Mouse (Mus musculus) heart, embryonic 11.5 days (tissue): ENCODE data around the gene Yipf3. TPM values are rescaled to one million over a fixed set of nuclear protein-coding genes. Genes with fewer than 3 reads are reported as not detected.
A peak's percentile ranks its signal among the peaks of the same experiment; 100 is the strongest.

Experiments used
- ATAC-seq: fragments of 200-750 bp; cut with Nextera tagmentation; replicated peaks from 2 replicates; pipeline ENCODE4 v1.8.0; 2017; ENCODE audit warnings: moderate library complexity; ENCODE audit not compliant: insufficient number of reproducible peaks, low FRiP score, low TSS enrichment
- H3K27ac ChIP-seq: fragments of 300-500 bp; sonication (generic); 2 replicates; pipeline ENCODE4 v1.5.1; 2014; ENCODE audit warnings: mild to moderate bottlenecking, low read depth, low read length
- H3K27me3 ChIP-seq: fragments of 300-500 bp; sonication (generic); 2 replicates; pipeline ENCODE4 v1.6.1; 2014; ENCODE audit warnings: mild to moderate bottlenecking, low read length, mixed read lengths; ENCODE audit not compliant: control insufficient read depth, insufficient read depth
- H3K36me3 ChIP-seq: fragments of 300-500 bp; sonication (generic); 2 replicates; pipeline ENCODE4 v1.6.1; 2014; ENCODE audit warnings: mild to moderate bottlenecking, low read length, moderate library complexity, mixed read lengths; ENCODE audit not compliant: control insufficient read depth, insufficient read depth
- H3K4me1 ChIP-seq: fragments of 300-500 bp; sonication (generic); 2 replicates; pipeline ENCODE4 v1.6.1; 2014; ENCODE audit warnings: low read length; ENCODE audit not compliant: control insufficient read depth, insufficient read depth
- H3K4me2 ChIP-seq: fragments of 300-500 bp; sonication (generic); 2 replicates; pipeline ENCODE4 v1.6.1; 2014; ENCODE audit warnings: mild to moderate bottlenecking, moderate library complexity
- H3K4me3 ChIP-seq: fragments of 300-500 bp; sonication (generic); 2 replicates; pipeline ENCODE4 v1.5.1; 2014; ENCODE audit warnings: low read depth, low read length
- H3K9ac ChIP-seq: fragments of 300-500 bp; sonication (generic); 2 replicates; pipeline ENCODE4 v1.6.1; 2014; ENCODE audit warnings: mild to moderate bottlenecking, low read depth, low read length, moderate library complexity
- H3K9me3 ChIP-seq: fragments of 300-500 bp; sonication (generic); replicated peaks from 2 replicates; pipeline ENCODE4 v1.6.1; 2016; ENCODE audit warnings: low read length; ENCODE audit not compliant: control insufficient read depth
- WGBS: fragments of 180-500 bp; shearing (Covaris S2); extraction: QIAGEN DNeasy Blood & Tissue Kit; methylation state at CpG from one replicate; pipeline ENCODE4 v1.1.7; 2014; ENCODE audit not compliant: insufficient replicate concordance; 5-methylcytosine and 5-hydroxymethylcytosine counted together
- polyA plus RNA-seq: library from polyadenylated mRNA; unstranded; fragments of >200 nt; fragmentation: Nextera tagmentation; extraction: Ambion mirVana; gene quantifications from 2 replicates; pipeline ENCODE4 v1.2.1, GENCODE M21; 2014

Gene Yipf3
- polyA plus RNA-seq, 1 experiment from 2014 or later = 83.0 TPM

- 47% methylated on average over 1 of the region's 1 CpGs for WGBS
- ATAC-seq = no peak
Measured at GRCm38 (mm10) chr17:46236067-46236466, 11.8 kb upstream of the Yipf3 start.

GRCm38 (mm10) chr17:46237079-46237478 is 10.8 kb upstream of the Yipf3 start:
- 79% methylated on average over 6 of the region's 6 CpGs for WGBS
- no peak for ATAC-seq
- H3K36me3 ChIP-seq = peaks cover 31% of the 10 kb centered on the region
- no peak overlapping the region for H3K9ac ChIP-seq
- H3K27me3 ChIP-seq = peaks cover 6% of the 10 kb centered on the region
- H3K4me2 ChIP-seq = no peak overlapping the region
- no peak overlapping the region for H3K27ac ChIP-seq
- no peaks in the 10 kb centered on the region for H3K9me3 ChIP-seq
- H3K4me3 ChIP-seq = no peak overlapping the region
- H3K4me1 ChIP-seq = peaks cover 14% of the 10 kb centered on the region; the same call in 1 of the 2 replicates

More at GRCm38 (mm10) chr17:46236067-46236466, 11.8 kb upstream of the Yipf3 start:
- H3K4me2 ChIP-seq = no peak overlapping the region
- H3K36me3 ChIP-seq = peaks cover 33% of the 10 kb centered on the region
- H3K27me3 ChIP-seq = peaks cover 5% of the 10 kb centered on the region
- no peak overlapping the region for H3K4me3 ChIP-seq
- no peak overlapping the region for H3K9ac ChIP-seq
- no peak overlapping the region for H3K27ac ChIP-seq
- peaks cover 14% of the 10 kb centered on the region; the same call in 1 of the 2 replicates for H3K4me1 ChIP-seq
- H3K9me3 ChIP-seq = no peaks in the 10 kb centered on the region

- Histone ChIP-seq H3K4me2 (no peak overlapping the region), H3K4me1 (peaks cover 14% of the 10 kb centered on the region; the same call in 1 of the 2 replicates), H3K36me3 (peaks cover 35% of the 10 kb centered on the region), H3K27ac (no peak overlapping the region), H3K27me3 (peaks cover 9% of the 10 kb centered on the region), H3K4me3 (no peak overlapping the region), H3K9me3 (no peaks in the 10 kb centered on the region), H3K9ac (no peak overlapping the region)
- no peak for ATAC-seq
- WGBS = 65% methylated on average over 5 of the region's 5 CpGs
Measured at GRCm38 (mm10) chr17:46237480-46237879, 10.4 kb upstream of the Yipf3 start.

- no peak overlapping the region for H3K27ac ChIP-seq
Measured at GRCm38 (mm10) chr17:46239516-46240114, 8.3 kb upstream of the Yipf3 start.

GRCm38 (mm10) chr17:46241471-46241870 is 6.4 kb upstream of the Yipf3 start:
- ATAC-seq = no peak
- H3K36me3 ChIP-seq = peaks cover 44% of the 10 kb centered on the region
- H3K27me3 ChIP-seq = peaks cover 9% of the 10 kb centered on the region; the same call in 1 of the 2 replicates
- no peak overlapping the region for H3K4me3 ChIP-seq
- H3K9me3 ChIP-seq = no peaks in the 10 kb centered on the region
- H3K27ac ChIP-seq = no peak overlapping the region
- peaks cover 15% of the 10 kb centered on the region; the same call in 1 of the 2 replicates for H3K4me1 ChIP-seq
- no peak overlapping the region for H3K4me2 ChIP-seq
- no peak overlapping the region for H3K9ac ChIP-seq
- 65% methylated on average over 11 of the region's 11 CpGs for WGBS

More at GRCm38 (mm10) chr17:46239516-46240114, 8.3 kb upstream of the Yipf3 start:
- Histone ChIP-seq H3K4me3 (no peak overlapping the region), H3K4me2 (peak overlapping the region; percentile 1; the same call in 1 of the 2 replicates), H3K4me1 (peaks cover 14% of the 10 kb centered on the region; the same call in 1 of the 2 replicates), H3K9me3 (no peaks in the 10 kb centered on the region), H3K27me3 (peaks cover 9% of the 10 kb centered on the region), H3K36me3 (peaks cover 39% of the 10 kb centered on the region), H3K9ac (no peak overlapping the region)
- peak; percentile 79 for ATAC-seq
- WGBS = 49% methylated on average over 15 of the region's 15 CpGs

GRCm38 (mm10) chr17:46242274-46242673 is 5.6 kb upstream of the Yipf3 start:
- ATAC-seq = no peak
- no peak overlapping the region for H3K27ac ChIP-seq
- no peaks in the 10 kb centered on the region for H3K9me3 ChIP-seq
- no peak overlapping the region for H3K9ac ChIP-seq
- peaks cover 38% of the 10 kb centered on the region for H3K36me3 ChIP-seq
- no peak overlapping the region; the same call in 1 of the 2 replicates for H3K4me3 ChIP-seq
- H3K4me1 ChIP-seq = peaks cover 22% of the 10 kb centered on the region
- H3K27me3 ChIP-seq = 0 out of 2 replicates have a peak, but pooled peaks cover 5% of the 10 kb centered on the region
- WGBS = 89% methylated on average over 13 of the region's 13 CpGs
- H3K4me2 ChIP-seq = no peak overlapping the region

GRCm38 (mm10) chr17:46242993-46243392 is 4.9 kb upstream of the Yipf3 start:
- ATAC-seq = no peak
- Histone ChIP-seq H3K4me2 (no peak overlapping the region), H3K9me3 (no peaks in the 10 kb centered on the region), H3K27ac (no peak overlapping the region), H3K4me1 (peaks cover 19% of the 10 kb centered on the region), H3K36me3 (peaks cover 38% of the 10 kb centered on the region), H3K4me3 (no peak overlapping the region), H3K9ac (no peak overlapping the region), H3K27me3 (0 out of 2 replicates have a peak, but pooled peaks cover 5% of the 10 kb centered on the region)
- WGBS = 84% methylated on average over 4 of the region's 4 CpGs

- no peak overlapping the region for H3K4me2 ChIP-seq
- H3K9ac ChIP-seq = no peak overlapping the region
- H3K4me1 ChIP-seq = peaks cover 21% of the 10 kb centered on the region
- 83% methylated on average over 2 of the region's 2 CpGs for WGBS
- H3K27me3 ChIP-seq = 0 out of 2 replicates have a peak, but pooled peaks cover 5% of the 10 kb centered on the region
- no peak overlapping the region for H3K4me3 ChIP-seq
- H3K27ac ChIP-seq = no peak overlapping the region
- H3K36me3 ChIP-seq = peaks cover 38% of the 10 kb centered on the region
- ATAC-seq = no peak
- no peaks in the 10 kb centered on the region for H3K9me3 ChIP-seq
Measured at GRCm38 (mm10) chr17:46243624-46244023, 4.3 kb upstream of the Yipf3 start.

GRCm38 (mm10) chr17:46244579-46244978 is 3.3 kb upstream of the Yipf3 start:
- ATAC-seq = no peak
- WGBS = 79% methylated on average over 10 of the region's 10 CpGs
- no peak overlapping the region for H3K9ac ChIP-seq

More at GRCm38 (mm10) chr17:46244579-46244978, 3.3 kb upstream of the Yipf3 start:
- H3K27me3 ChIP-seq = 0 out of 2 replicates have a peak, but pooled peaks cover 5% of the 10 kb centered on the region
- H3K36me3 ChIP-seq = peaks cover 38% of the 10 kb centered on the region
- H3K9me3 ChIP-seq = no peaks in the 10 kb centered on the region
- H3K27ac ChIP-seq = no peak overlapping the region
- H3K4me2 ChIP-seq = no peak overlapping the region
- H3K4me3 ChIP-seq = no peak overlapping the region
- H3K4me1 ChIP-seq = peaks cover 19% of the 10 kb centered on the region
